Mouse (Mus musculus) forebrain, embryonic 15.5 days (tissue): ENCODE data around the gene A4gnt. TPM values are rescaled to one million over a fixed set of nuclear protein-coding genes. Genes with fewer than 3 reads are reported as not detected.

ENCODE experiments used
- ATAC-seq: fragments of 200-750 bp; cut with Nextera tagmentation; replicated peaks from 2 replicates; pipeline ENCODE4 v1.8.0; 2017; ENCODE audit warnings: mild to moderate bottlenecking, moderate TSS enrichment, moderate library complexity
- H3K27ac ChIP-seq: fragments of 300-500 bp; sonication (generic); replicated peaks from 2 replicates; pipeline ENCODE4 v1.5.1; 2015; ENCODE audit warnings: mild to moderate bottlenecking, inconsistent platforms
- H3K27me3 ChIP-seq: fragments of 300-500 bp; sonication (generic); 2 replicates; pipeline ENCODE4 v1.6.1; 2015; ENCODE audit warnings: inconsistent platforms
- H3K36me3 ChIP-seq: fragments of 300-500 bp; sonication (generic); 2 replicates; pipeline ENCODE4 v1.6.1; 2015; ENCODE audit warnings: mild to moderate bottlenecking, inconsistent platforms
- H3K4me1 ChIP-seq: fragments of 300-500 bp; sonication (generic); 2 replicates; pipeline ENCODE4 v1.6.1; 2015; ENCODE audit warnings: inconsistent platforms
- H3K4me2 ChIP-seq: fragments of 300-500 bp; sonication (generic); replicated peaks from 2 replicates; pipeline ENCODE4 v1.6.1; 2015; ENCODE audit warnings: mild to moderate bottlenecking, inconsistent platforms
- H3K4me3 ChIP-seq: fragments of 300-500 bp; sonication (generic); 2 replicates; pipeline ENCODE4 v1.5.1; 2015; ENCODE audit warnings: mild to moderate bottlenecking, inconsistent platforms
- H3K9ac ChIP-seq: fragments of 300-500 bp; sonication (generic); replicated peaks from 2 replicates; pipeline ENCODE4 v1.6.1; 2015; ENCODE audit warnings: mild to moderate bottlenecking, inconsistent platforms
- H3K9me3 ChIP-seq: fragments of 300-500 bp; sonication (generic); 2 replicates; pipeline ENCODE4 v1.6.1; 2016; ENCODE audit warnings: inconsistent platforms
- WGBS: fragments of 180-500 bp; shearing (Covaris S2); methylation state at CpG from one replicate; pipeline ENCODE4 v1.1.7; 2015; ENCODE audit warnings: mixed read lengths; 5-methylcytosine and 5-hydroxymethylcytosine counted together
- polyA plus RNA-seq: library from polyadenylated mRNA; unstranded; fragments of >200 nt; fragmentation: Nextera tagmentation; extraction: Ambion mirVana; gene quantifications from 2 replicates; pipeline ENCODE4 v1.2.1, GENCODE M21; 2015

A4gnt gene
- polyA plus RNA-seq, 1 experiment from 2014 or later = not detected

- no peak overlapping the region for H3K4me3 ChIP-seq
- H3K4me2 ChIP-seq = no peak overlapping the region
- no peaks in the 10 kb centered on the region for H3K4me1 ChIP-seq
- 97% methylated on average over 13 of the region's 13 CpGs for WGBS
- ATAC-seq = no peak
- H3K27ac ChIP-seq = no peak overlapping the region
- no peaks in the 10 kb centered on the region for H3K27me3 ChIP-seq
- H3K9me3 ChIP-seq = no peaks in the 10 kb centered on the region
- H3K36me3 ChIP-seq = peaks cover 26% of the 10 kb centered on the region
- no peak overlapping the region for H3K9ac ChIP-seq
These were observed 25.4 kb downstream of the A4gnt start for GRCm38 (mm10) chr9:99637736-99638135.

- Histone ChIP-seq H3K27ac (no peak overlapping the region), H3K36me3 (peaks cover 26% of the 10 kb centered on the region), H3K9ac (no peak overlapping the region), H3K27me3 (no peaks in the 10 kb centered on the region), H3K9me3 (no peaks in the 10 kb centered on the region), H3K4me1 (no peaks in the 10 kb centered on the region), H3K4me2 (no peak overlapping the region), H3K4me3 (no peak overlapping the region)
- 92% methylated on average over 5 of the region's 5 CpGs for WGBS
- no peak for ATAC-seq
These were observed 27.7 kb downstream of the A4gnt start for GRCm38 (mm10) chr9:99639957-99640356.

GRCm38 (mm10) chr9:99645416-99645815, 33.1 kb downstream of the A4gnt start:
- no peak overlapping the region for H3K4me3 ChIP-seq
- no peak overlapping the region for H3K4me2 ChIP-seq
- H3K4me1 ChIP-seq = no peaks in the 10 kb centered on the region
- no peaks in the 10 kb centered on the region for H3K27me3 ChIP-seq
- WGBS = 94% methylated on average over 6 of the region's 6 CpGs
- H3K36me3 ChIP-seq = peaks cover 28% of the 10 kb centered on the region
- no peak overlapping the region for H3K9ac ChIP-seq
- ATAC-seq = no peak
- H3K27ac ChIP-seq = no peak overlapping the region
- H3K9me3 ChIP-seq = no peaks in the 10 kb centered on the region

- H3K4me2 ChIP-seq = no peak overlapping the region
- H3K27me3 ChIP-seq = no peaks in the 10 kb centered on the region
- H3K4me1 ChIP-seq = no peaks in the 10 kb centered on the region
- no peak overlapping the region for H3K4me3 ChIP-seq
- no peak overlapping the region for H3K27ac ChIP-seq
- no peak overlapping the region for H3K9ac ChIP-seq
- no peaks in the 10 kb centered on the region for H3K9me3 ChIP-seq
- no peak for ATAC-seq
- peaks cover 35% of the 10 kb centered on the region for H3K36me3 ChIP-seq
- 95% methylated on average over 6 of the region's 6 CpGs for WGBS
These were observed 33.8 kb downstream of the A4gnt start for GRCm38 (mm10) chr9:99646102-99646501.

- WGBS = 73% methylated on average over 10 of the region's 10 CpGs
- H3K4me3 ChIP-seq = no peak overlapping the region
- no peak overlapping the region for H3K27ac ChIP-seq
- no peak for ATAC-seq
- H3K9me3 ChIP-seq = no peaks in the 10 kb centered on the region
- peaks cover 8% of the 10 kb centered on the region for H3K36me3 ChIP-seq
- no peak overlapping the region for H3K4me2 ChIP-seq
- no peaks in the 10 kb centered on the region for H3K27me3 ChIP-seq
- H3K9ac ChIP-seq = no peak overlapping the region
- no peaks in the 10 kb centered on the region for H3K4me1 ChIP-seq
These were observed 48.5 kb downstream of the A4gnt start for GRCm38 (mm10) chr9:99660756-99661155.

- H3K9ac ChIP-seq = no peak overlapping the region
- no peaks in the 10 kb centered on the region for H3K9me3 ChIP-seq
- H3K4me2 ChIP-seq = no peak overlapping the region
- WGBS = 80% methylated on average over 16 of the region's 16 CpGs
- H3K27me3 ChIP-seq = no peaks in the 10 kb centered on the region
- no peak overlapping the region for H3K27ac ChIP-seq
- no peak overlapping the region for H3K4me3 ChIP-seq
- no peak for ATAC-seq
- no peaks in the 10 kb centered on the region for H3K4me1 ChIP-seq
- H3K36me3 ChIP-seq = peaks cover 7% of the 10 kb centered on the region; the same call in 1 of the 2 replicates
These were observed 49.4 kb downstream of the A4gnt start for GRCm38 (mm10) chr9:99661606-99662166.

GRCm38 (mm10) chr9:99662406-99662805, 50.1 kb downstream of the A4gnt start:
- Histone ChIP-seq H3K4me2 (no peak overlapping the region), H3K27ac (no peak overlapping the region), H3K36me3 (peaks cover 8% of the 10 kb centered on the region; the same call in 1 of the 2 replicates), H3K9me3 (no peaks in the 10 kb centered on the region), H3K27me3 (no peaks in the 10 kb centered on the region), H3K4me1 (no peaks in the 10 kb centered on the region), H3K4me3 (no peak overlapping the region), H3K9ac (no peak overlapping the region)
- peak; percentile 66 for ATAC-seq
- 29% methylated on average over 7 of the region's 7 CpGs for WGBS

- 94% methylated on average over 10 of the region's 10 CpGs for WGBS
- Histone ChIP-seq H3K4me3 (no peak overlapping the region), H3K36me3 (peaks cover 13% of the 10 kb centered on the region), H3K4me2 (no peak overlapping the region), H3K4me1 (no peaks in the 10 kb centered on the region), H3K9me3 (no peaks in the 10 kb centered on the region), H3K27me3 (no peaks in the 10 kb centered on the region), H3K9ac (no peak overlapping the region), H3K27ac (no peak overlapping the region)
- ATAC-seq = peak; percentile 35
These were observed 50.6 kb downstream of the A4gnt start for GRCm38 (mm10) chr9:99662887-99663286.

GRCm38 (mm10) chr9:99667596-99667995, 55.3 kb downstream of the A4gnt start:
- Histone ChIP-seq H3K4me2 (no peak overlapping the region), H3K36me3 (peaks cover 30% of the 10 kb centered on the region), H3K27ac (no peak overlapping the region), H3K4me1 (no peaks in the 10 kb centered on the region), H3K27me3 (no peaks in the 10 kb centered on the region), H3K4me3 (no peak overlapping the region), H3K9me3 (no peaks in the 10 kb centered on the region), H3K9ac (no peak overlapping the region)
- ATAC-seq = no peak
- WGBS = 85% methylated on average over 8 of the region's 8 CpGs

- Histone ChIP-seq H3K27ac (no peak overlapping the region), H3K9ac (no peak overlapping the region), H3K4me3 (no peak overlapping the region), H3K9me3 (no peaks in the 10 kb centered on the region), H3K36me3 (peaks cover 24% of the 10 kb centered on the region), H3K4me2 (no peak overlapping the region), H3K4me1 (no peaks in the 10 kb centered on the region), H3K27me3 (no peaks in the 10 kb centered on the region)
- ATAC-seq = no peak
- WGBS = 38% methylated on average over 2 of the region's 2 CpGs
These were observed 59.3 kb downstream of the A4gnt start for GRCm38 (mm10) chr9:99671603-99672002.

Other genes with a start within 250 kb of the A4gnt start
- gene Mras, start 175.1 kb upstream of the A4gnt start, polyA plus RNA-seq = 58.8 and 59.5 TPM in 2 replicates
- 1.0 and 1.6 TPM in 2 replicates for gene Nme9, start 161.0 kb upstream of the A4gnt start, polyA plus RNA-seq
- 59.9 and 60.2 TPM in 2 replicates for gene Armc8, start 43.6 kb upstream of the A4gnt start, polyA plus RNA-seq
- 28.9 and 31.6 TPM in 2 replicates for gene Dbr1, start 36.7 kb upstream of the A4gnt start, polyA plus RNA-seq
- 13.3 TPM in 2 replicates for gene Dzip1l, start 17.0 kb downstream of the A4gnt start, polyA plus RNA-seq
- gene Cldn18, start 104.8 kb downstream of the A4gnt start, polyA plus RNA-seq = not detected in 2 replicates